Mouse (Mus musculus) CD4-positive, CD25-positive, alpha-beta regulatory T cell, adult 4 months (primary cell): Measurements from ENCODE around the gene Ublcp1. TPM values are rescaled to one million over a fixed set of nuclear protein-coding genes. Genes with fewer than 3 reads are reported as not detected.
A peak's percentile ranks its signal among the peaks of the same experiment; 100 is the strongest.
"Not testable (repeated sequence)": the region's sequence is repeated elsewhere in the genome, so short reads cannot be mapped to it uniquely, and the experiment has no call there.

Experiments used
- ATAC-seq: one replicate; pipeline ENCODE4 v1.8.0; 2017
- polyA plus RNA-seq, 2 experiments: library from polyadenylated mRNA; unstranded; fragments of 100-300 nt; shearing (Covaris generic); gene quantifications; one replicate each; pipeline ENCODE4 v1.2.1; 2017

Gene Ublcp1
- polyA plus RNA-seq, 2 experiments from 2014 or later: 44.1 to 58.3 TPM

GRCm38 (mm10) chr11:44489117-44489516 is 18.8 kb upstream of the Ublcp1 start:
- no peak for ATAC-seq

GRCm38 (mm10) chr11:44485089-44485736 is 14.9 kb upstream of the Ublcp1 start:
- ATAC-seq: no peak

DNA sequence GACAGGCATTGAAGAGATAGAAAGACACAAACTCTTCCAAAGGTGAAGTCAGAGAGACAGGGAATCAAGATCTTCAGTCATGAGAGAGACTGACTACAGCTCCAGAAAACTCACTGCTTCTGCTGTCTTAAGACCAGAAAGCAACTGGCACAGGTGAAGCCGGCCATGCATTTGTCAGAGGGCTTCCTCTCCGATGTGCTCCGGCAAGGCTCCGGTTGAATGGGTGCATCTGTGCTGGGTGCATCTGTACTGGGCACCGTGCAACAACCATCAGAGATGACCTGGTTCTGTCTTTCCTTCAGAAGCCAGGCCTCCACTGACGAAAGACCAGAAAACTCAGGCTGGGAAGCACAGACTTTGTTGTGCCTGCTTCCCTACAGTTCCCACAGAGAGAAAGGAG is 9.9 kb upstream of the Ublcp1 start:
- no peak for ATAC-seq

DNA sequence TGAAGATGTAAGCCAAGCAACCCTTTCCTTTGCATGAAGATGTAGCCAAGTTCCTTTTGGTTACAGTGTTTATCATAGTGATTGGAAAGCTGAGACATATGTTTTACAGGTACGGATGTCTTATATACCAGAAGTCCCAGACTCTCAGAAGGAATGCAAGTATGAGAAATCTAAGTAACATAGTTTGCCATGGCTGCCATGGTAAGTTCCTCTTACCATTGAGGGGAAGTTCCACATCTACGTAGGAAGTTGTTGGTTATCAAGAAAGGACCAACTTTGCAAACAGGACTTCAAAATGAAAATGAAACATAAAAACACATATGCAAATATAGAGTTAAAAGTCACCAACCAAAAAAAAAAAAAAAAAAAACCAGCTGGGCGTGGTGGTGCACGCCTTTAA is 8.1 kb upstream of the Ublcp1 start:
- peak; percentile 37 for ATAC-seq

DNA sequence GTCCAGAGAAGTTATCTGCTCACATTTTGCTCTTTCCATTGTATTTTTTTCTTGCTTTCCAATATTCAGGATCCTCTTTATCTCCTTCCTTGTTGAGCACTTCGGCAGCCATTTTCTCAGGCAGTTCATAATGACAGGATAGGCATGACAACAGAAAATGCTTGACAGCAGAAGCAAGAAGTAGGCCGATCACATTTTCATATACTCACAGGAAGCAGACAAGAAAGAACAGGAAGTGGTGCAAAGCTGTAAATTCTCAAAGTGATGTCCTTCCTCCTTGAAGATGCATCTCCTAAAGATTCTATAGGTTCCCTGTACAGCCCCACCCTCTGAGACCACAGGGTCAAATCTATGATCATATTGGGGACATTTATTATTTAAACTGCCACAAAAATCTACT is 6.1 kb upstream of the Ublcp1 start:
- ATAC-seq: peak; percentile 81

GRCm38 (mm10) chr11:44475467-44475866 is 5.2 kb upstream of the Ublcp1 start:
- no peak for ATAC-seq

DNA sequence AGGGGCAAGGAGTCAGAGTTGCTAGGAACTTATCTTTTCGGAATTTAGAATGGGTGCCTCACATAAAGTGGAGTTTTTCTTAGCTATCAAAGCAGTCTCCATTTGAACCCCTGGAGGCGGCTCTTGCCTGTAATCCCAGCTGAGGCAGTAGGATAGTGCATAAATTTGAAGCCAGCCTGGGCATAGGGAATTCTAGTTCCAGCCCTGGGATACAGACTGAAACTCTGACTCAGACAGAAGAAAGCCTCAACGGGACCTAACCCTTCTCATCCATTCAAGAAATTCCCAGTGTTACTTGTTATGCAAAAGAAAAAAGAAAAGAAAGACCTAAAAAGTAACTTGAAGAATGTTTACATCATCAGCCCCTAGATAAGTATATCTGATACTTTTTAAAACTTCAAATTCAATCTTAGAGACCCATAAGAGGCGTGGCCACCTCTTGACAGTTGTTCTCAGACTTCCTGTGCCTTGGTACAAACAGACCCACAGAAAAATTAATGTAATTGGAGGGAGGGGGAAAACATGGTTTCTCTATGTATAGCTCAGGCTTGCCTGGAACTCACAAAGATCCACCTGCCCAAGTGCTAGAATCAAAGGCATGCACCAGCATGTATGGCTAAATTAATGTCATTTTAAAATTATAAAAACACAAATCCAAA is 1.2 kb upstream of the Ublcp1 start:
- no peak for ATAC-seq

GRCm38 (mm10) chr11:44469646-44470431 is 459 bp downstream of the Ublcp1 start:
- peak; percentile 47 for ATAC-seq

- no peak for ATAC-seq
Measured at GRCm38 (mm10) chr11:44468306-44468790, 1.9 kb downstream of the Ublcp1 start.

DNA sequence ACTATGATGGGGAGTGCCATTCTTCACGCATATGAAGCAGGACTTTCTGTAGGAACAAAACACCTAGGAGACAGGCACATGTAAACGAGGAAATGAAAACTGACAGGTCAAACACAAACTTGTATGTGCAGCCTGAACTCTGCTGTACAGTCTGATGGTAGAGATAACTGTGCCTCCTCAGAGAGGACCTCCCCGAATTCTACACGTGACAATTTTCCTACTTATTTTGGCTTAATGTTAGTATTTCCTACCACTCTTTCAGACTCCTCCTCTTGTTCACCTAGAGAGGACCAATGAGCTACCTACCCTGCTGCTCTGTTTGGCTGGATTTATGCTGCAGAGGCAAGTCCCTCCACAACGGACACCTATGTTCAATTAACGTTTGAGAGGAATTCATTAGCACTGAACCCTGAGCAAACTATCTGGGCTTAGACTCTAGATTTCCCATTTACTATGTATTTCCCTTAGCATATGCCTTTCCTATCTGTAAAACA is 3.3 kb downstream of the Ublcp1 start:
- ATAC-seq: no peak

- ATAC-seq: no peak
Measured at GRCm38 (mm10) chr11:44461493-44461892, 8.8 kb downstream of the Ublcp1 start.

- peak; percentile 61 for ATAC-seq
Measured at GRCm38 (mm10) chr11:44453423-44453822, 16.9 kb downstream of the Ublcp1 start.

- not testable (repeated sequence) for ATAC-seq
Measured at GRCm38 (mm10) chr11:44452016-44452415, 18.3 kb downstream of the Ublcp1 start.

DNA sequence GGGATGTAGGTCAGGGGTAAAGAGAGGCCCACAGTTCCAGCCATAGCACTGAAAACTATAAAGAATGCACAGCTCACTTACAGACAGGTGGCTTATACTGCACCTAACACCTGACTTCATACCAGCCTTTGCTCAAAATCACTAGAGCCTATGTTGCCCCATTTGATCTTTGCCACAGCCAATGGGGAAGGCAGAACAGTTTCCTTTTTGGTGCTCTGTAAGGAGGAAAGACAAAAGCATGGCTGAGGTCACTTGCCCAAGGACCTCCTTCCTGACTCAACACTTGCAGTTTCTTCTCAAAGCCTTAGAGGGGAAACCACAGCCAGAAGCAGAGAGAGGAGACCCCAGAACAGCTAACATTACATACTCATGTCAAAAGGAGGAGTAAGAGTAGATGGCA is 19.3 kb downstream of the Ublcp1 start:
- no peak for ATAC-seq

GRCm38 (mm10) chr11:44437786-44438185 is 32.5 kb downstream of the Ublcp1 start:
- ATAC-seq: no peak

- ATAC-seq: no peak
Measured at GRCm38 (mm10) chr11:44430036-44430435, 40.3 kb downstream of the Ublcp1 start.

GRCm38 (mm10) chr11:44427951-44428350 is 42.3 kb downstream of the Ublcp1 start:
- ATAC-seq: no peak

- no peak for ATAC-seq
Measured at GRCm38 (mm10) chr11:44425626-44426025, 44.7 kb downstream of the Ublcp1 start.

- no peak for ATAC-seq
Measured at GRCm38 (mm10) chr11:44425006-44425405, 45.3 kb downstream of the Ublcp1 start.

DNA sequence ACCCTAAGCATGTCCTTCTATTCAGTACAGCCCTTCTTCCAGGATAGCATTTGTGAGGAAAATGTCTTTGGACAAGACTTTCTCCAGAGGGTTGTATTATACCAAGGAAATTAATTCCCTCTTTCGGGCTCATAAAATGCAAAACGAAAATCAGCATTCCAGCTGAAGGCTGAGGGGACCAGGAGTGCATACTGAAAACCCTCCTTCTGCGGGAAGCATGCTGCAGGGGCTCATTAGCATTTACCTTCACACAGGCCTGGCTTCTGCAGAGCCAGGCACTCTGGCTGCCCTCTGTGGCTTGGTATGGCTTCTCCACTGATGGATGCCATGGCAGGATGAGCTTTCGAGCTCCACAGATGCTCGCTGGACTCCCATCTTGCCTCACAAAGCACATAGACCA is 46.3 kb downstream of the Ublcp1 start:
- no peak for ATAC-seq

DNA sequence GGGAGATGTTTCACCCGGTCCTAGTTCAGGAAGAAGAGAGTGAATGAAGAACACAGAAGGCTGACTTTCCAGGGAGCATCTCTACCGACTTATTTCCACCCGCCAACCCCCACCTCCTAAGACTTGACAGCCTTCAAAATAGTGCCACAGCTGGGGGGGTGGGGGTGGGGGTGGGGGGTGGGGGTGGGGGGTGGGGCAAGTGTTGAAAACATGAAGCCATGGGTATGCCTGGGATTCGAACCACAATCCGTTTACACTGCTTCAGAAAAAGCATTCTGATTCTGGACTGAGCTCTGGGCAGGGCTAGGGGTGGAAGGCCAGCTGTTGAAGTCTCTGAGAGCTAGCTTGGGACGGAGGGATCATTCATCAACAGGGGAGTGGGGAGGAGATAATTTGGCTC is 47.0 kb downstream of the Ublcp1 start:
- ATAC-seq: no peak

DNA sequence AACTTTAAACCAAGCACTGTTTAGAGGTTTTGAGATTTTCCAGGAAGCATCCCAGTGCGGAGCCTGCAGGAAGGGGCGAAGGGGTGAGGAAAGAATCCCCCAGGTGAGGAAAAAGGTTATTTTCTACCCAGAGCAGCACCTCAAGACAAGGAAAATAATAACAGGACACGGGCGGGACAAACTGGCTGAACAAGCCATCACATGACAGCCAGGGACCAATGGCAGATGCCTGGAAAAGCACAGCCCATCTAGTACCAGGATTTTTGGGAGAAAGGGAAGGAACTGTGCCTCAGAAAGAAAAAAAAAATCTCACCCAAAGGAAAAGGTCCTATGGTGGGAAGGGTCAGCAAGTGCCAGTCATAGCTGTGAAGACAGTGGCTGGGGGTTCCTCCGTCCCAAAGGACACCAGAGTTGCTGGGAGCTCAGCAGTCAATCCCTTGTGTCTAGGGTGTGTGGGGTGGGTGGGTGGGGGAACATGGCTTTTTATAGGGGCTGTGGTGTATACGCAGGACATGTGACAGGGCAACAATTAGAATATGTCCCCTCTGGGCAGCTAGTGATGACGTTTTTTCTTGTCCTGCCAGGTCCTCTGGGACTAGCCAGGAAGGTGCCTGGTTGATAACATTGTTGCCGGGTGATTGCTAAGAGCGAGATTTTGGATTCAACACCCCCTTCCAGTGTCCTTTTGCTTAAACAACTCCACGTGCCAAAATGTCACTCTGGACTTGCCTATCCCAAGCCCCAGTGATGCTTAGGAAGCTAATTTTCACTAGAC is 47.8 kb downstream of the Ublcp1 start:
- ATAC-seq: no peak

GRCm38 (mm10) chr11:44417403-44417802 is 52.9 kb downstream of the Ublcp1 start:
- ATAC-seq: no peak
